Mouse (Mus musculus) kidney, embryonic 15.5 days (tissue): ENCODE measurements around the gene Zmiz2. TPM values are rescaled to one million over a fixed set of nuclear protein-coding genes. Genes with fewer than 3 reads are reported as not detected.
A peak's percentile ranks its signal among the peaks of the same experiment; 100 is the strongest.
"Not testable (repeated sequence)": the region's sequence is repeated elsewhere in the genome, so short reads cannot be mapped to it uniquely, and the experiment has no call there.

Experiments
- ATAC-seq: fragments of 200-750 bp; cut with Nextera tagmentation; replicated peaks from 2 replicates; pipeline ENCODE4 v1.8.0; 2017; ENCODE audit warnings: moderate TSS enrichment; ENCODE audit not compliant: low FRiP score
- H3K27ac ChIP-seq: fragments of 300-500 bp; sonication (generic); 2 replicates; pipeline ENCODE4 v1.5.1; 2015; ENCODE audit warnings: mild to moderate bottlenecking, inconsistent platforms
- H3K27me3 ChIP-seq: fragments of 300-500 bp; sonication (generic); 2 replicates; pipeline ENCODE4 v1.6.1; 2015; ENCODE audit warnings: inconsistent platforms
- H3K36me3 ChIP-seq: fragments of 300-500 bp; sonication (generic); 2 replicates; pipeline ENCODE4 v1.6.1; 2015; ENCODE audit warnings: inconsistent platforms
- H3K4me1 ChIP-seq: fragments of 300-500 bp; sonication (generic); 2 replicates; pipeline ENCODE4 v1.6.1; 2015; ENCODE audit warnings: inconsistent platforms
- H3K4me2 ChIP-seq: fragments of 300-500 bp; sonication (generic); 2 replicates; pipeline ENCODE4 v1.6.1; 2015; ENCODE audit warnings: moderate library complexity, mild to moderate bottlenecking, inconsistent platforms
- H3K4me3 ChIP-seq: fragments of 300-500 bp; sonication (generic); replicated peaks from 2 replicates; pipeline ENCODE4 v1.5.1; 2015; ENCODE audit warnings: mild to moderate bottlenecking, inconsistent platforms
- H3K9ac ChIP-seq: fragments of 300-500 bp; sonication (generic); 2 replicates; pipeline ENCODE4 v1.6.1; 2015; ENCODE audit warnings: mild to moderate bottlenecking, inconsistent platforms
- H3K9me3 ChIP-seq: fragments of 300-500 bp; sonication (generic); replicated peaks from 2 replicates; pipeline ENCODE4 v1.6.1; 2016; ENCODE audit warnings: inconsistent platforms
- WGBS: fragments of 180-500 bp; shearing (Covaris S2); methylation state at CpG from one replicate; pipeline ENCODE4 v1.1.7; 2015; ENCODE audit warnings: mixed read lengths; 5-methylcytosine and 5-hydroxymethylcytosine counted together
- polyA plus RNA-seq: library from polyadenylated mRNA; unstranded; fragments of >200 nt; fragmentation: Nextera tagmentation; extraction: Ambion mirVana; gene quantifications from 2 replicates; pipeline ENCODE4 v1.2.1, GENCODE M21; 2015

The Zmiz2 gene
- polyA plus RNA-seq, 1 experiment from 2014 or later, result 12.4 TPM

- Histone ChIP-seq H3K4me1 (peaks cover 33% of the 10 kb centered on the region), H3K36me3 (peaks cover 79% of the 10 kb centered on the region), H3K9ac (no peak overlapping the region), H3K27me3 (no peaks in the 10 kb centered on the region), H3K4me3 (no peak overlapping the region), H3K27ac (no peak overlapping the region), H3K9me3 (no peaks in the 10 kb centered on the region), H3K4me2 (no peak overlapping the region)
- ATAC-seq, result no peak
- WGBS, result 88% methylated on average over 19 of the region's 19 CpGs
These were observed 13.9 kb downstream of the Zmiz2 start for GRCm38 (mm10) chr11:6402515-6403510.

GRCm38 (mm10) chr11:6403830-6404405 lies 15.0 kb downstream of the Zmiz2 start:
- Histone ChIP-seq H3K9ac (no peak overlapping the region), H3K36me3 (peaks cover 68% of the 10 kb centered on the region), H3K27ac (no peak overlapping the region), H3K9me3 (no peaks in the 10 kb centered on the region), H3K4me2 (no peak overlapping the region), H3K4me3 (no peak overlapping the region), H3K27me3 (no peaks in the 10 kb centered on the region), H3K4me1 (peaks cover 33% of the 10 kb centered on the region)
- WGBS, result 92% methylated on average over 5 of the region's 5 CpGs
- no peak for ATAC-seq

DNA sequence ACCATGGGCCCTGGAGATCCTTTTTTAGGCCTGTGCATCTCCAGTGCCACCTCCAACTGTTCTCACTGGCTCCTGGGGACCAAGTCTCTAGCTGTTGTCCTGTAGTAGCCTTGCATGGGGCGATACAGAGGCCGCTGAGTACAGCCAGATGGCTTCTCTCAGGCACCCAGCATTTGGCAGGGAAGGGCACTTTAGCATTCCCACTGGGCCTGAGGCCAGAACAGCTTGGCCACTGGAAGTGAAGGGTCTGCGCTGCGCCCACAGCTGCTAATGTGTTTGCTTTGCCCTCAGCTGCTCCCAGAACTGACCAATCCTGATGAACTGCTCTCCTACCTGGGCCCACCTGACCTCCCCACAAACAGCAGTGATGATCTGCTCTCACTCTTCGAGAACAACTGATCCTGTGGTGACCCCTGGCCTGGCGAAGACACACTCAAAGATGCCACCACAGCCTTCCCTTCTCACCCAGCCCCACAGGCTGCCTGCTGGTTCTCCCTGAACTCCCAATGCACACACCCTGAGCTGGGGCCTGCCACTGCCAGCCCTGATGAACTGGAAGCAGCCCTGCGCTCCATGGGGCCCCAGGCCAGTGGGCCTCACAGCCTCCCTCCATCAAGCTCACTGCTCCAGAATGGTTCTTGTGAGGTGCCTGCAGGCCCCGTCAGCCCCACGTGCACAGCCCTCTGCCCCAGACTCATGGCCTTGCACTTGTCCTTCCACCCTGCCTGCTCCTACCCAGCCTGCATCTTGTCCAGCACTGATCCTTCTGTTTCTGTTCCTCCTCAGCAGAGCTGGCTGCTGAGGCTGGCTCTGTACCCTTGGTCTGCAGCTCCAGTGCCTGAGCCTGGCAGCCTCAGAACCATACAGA lies 16.1 kb downstream of the Zmiz2 start:
- Histone ChIP-seq H3K27ac (peak overlapping the region; percentile 85), H3K4me3 (no peak overlapping the region), H3K4me2 (no peak overlapping the region), H3K9ac (no peak overlapping the region), H3K27me3 (no peaks in the 10 kb centered on the region), H3K9me3 (no peaks in the 10 kb centered on the region), H3K36me3 (peaks cover 58% of the 10 kb centered on the region), H3K4me1 (peaks cover 33% of the 10 kb centered on the region)
- ATAC-seq, result peak; percentile 15; the same call in 1 of the 2 replicates
- 86% methylated on average over 9 of the region's 9 CpGs for WGBS

GRCm38 (mm10) chr11:6405591-6406081 lies 16.8 kb downstream of the Zmiz2 start:
- ATAC-seq, result peak; percentile 46; the same call in 1 of the 2 replicates

DNA sequence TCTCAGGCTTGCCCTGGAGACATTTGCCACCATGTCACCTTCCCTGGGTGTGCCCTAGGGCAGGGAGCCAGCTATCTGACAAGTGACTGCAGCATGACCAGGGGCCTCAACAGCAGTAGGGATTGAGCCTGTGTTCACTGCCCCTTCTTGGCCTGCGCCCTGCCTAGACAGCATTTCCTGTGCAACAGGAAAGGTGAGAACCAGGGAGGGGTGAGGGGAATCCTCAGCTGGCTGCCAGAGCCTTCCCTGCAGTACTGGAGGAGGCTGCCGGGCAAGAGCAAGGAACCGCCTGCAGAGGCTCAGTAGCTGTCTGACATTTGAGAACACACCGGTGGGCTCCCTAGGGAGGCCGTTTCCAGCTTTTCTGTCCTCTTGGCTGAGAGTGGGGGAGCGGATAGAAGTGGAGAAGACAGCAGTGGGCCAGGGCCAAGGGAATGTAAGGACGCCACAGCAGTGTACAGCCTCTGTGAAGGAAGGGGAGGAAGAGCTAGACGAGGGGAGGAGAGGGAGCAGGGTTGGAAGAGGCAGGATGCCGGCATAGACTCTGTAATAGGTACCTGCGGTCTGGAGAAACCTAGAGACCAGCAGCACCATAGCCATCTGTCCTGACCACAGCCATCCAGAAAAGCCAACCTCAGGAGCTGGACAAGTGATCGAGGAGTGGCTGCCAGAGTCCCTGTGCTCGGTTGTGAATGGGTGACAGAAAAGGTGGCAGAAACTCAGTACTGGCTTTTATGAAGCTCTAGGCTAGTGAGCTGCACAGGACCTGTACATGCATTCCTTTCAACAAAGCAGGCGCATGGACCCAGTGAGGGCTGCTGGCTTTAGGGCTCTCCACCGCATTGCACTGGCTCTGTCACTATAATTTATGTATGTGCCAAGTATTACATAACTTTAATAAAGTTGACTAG lies 17.6 kb downstream of the Zmiz2 start:
- Histone ChIP-seq H3K36me3 (peaks cover 42% of the 10 kb centered on the region), H3K9me3 (no peaks in the 10 kb centered on the region), H3K4me3 (no peak overlapping the region), H3K27me3 (no peaks in the 10 kb centered on the region), H3K4me1 (peaks cover 34% of the 10 kb centered on the region), H3K4me2 (peak overlapping the region; percentile 36), H3K27ac (peak overlapping the region; percentile 85), H3K9ac (no peak overlapping the region)
- 19% methylated on average over 14 of the region's 14 CpGs for WGBS
- ATAC-seq, result peak; percentile 80

More at GRCm38 (mm10) chr11:6405591-6406081, 16.8 kb downstream of the Zmiz2 start:
- WGBS, result 37% methylated on average over 4 of the region's 4 CpGs
- Histone ChIP-seq H3K27me3 (no peaks in the 10 kb centered on the region), H3K4me1 (peaks cover 33% of the 10 kb centered on the region), H3K4me2 (no peak overlapping the region), H3K9me3 (no peaks in the 10 kb centered on the region), H3K36me3 (peaks cover 51% of the 10 kb centered on the region), H3K4me3 (no peak overlapping the region), H3K27ac (peak overlapping the region; percentile 85), H3K9ac (no peak overlapping the region)

DNA sequence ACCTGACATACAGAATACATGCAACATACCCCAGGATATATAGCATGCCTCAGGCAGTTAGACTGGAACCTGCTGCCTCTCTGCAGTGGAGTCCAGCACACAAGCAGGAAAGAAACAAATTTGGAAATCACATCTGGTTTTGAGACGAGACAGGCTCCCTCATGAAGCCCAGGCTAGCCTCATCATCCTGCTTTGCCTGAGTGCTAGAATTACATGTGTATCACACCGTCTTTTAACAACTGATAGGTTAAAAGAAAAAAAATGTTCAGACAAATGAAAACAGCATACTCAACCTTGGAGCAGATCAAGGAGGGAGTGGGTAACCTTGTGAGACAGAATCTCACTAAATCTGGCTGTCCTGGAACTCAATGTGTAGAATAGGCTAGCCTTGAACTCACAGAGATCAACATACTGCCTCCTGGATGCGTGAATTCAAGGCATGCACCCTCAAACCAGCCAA lies 18.3 kb downstream of the Zmiz2 start:
- no peak overlapping the region for H3K4me2 ChIP-seq

GRCm38 (mm10) chr11:6410050-6410602 lies 21.3 kb downstream of the Zmiz2 start:
- no peak overlapping the region for H3K4me2 ChIP-seq
- H3K27ac ChIP-seq, result no peak overlapping the region
- peaks cover 33% of the 10 kb centered on the region for H3K4me1 ChIP-seq
- H3K4me3 ChIP-seq, result no peak overlapping the region
- H3K9me3 ChIP-seq, result no peaks in the 10 kb centered on the region
- peaks cover 6% of the 10 kb centered on the region for H3K36me3 ChIP-seq
- no peak overlapping the region for H3K9ac ChIP-seq
- ATAC-seq, result no peak
- no peaks in the 10 kb centered on the region for H3K27me3 ChIP-seq
- 53% methylated on average over 5 of the region's 5 CpGs for WGBS

More for the DNA sequence above, 18.3 kb downstream of the Zmiz2 start:
- ATAC-seq, result no peak
- no peak overlapping the region for H3K4me3 ChIP-seq
- peaks cover 35% of the 10 kb centered on the region for H3K36me3 ChIP-seq
- no peaks in the 10 kb centered on the region for H3K9me3 ChIP-seq
- H3K9ac ChIP-seq, result no peak overlapping the region
- H3K27ac ChIP-seq, result peak overlapping the region; percentile 85
- H3K4me1 ChIP-seq, result peaks cover 38% of the 10 kb centered on the region
- H3K27me3 ChIP-seq, result no peaks in the 10 kb centered on the region
- 75% methylated on average over 3 of the region's 3 CpGs for WGBS

DNA sequence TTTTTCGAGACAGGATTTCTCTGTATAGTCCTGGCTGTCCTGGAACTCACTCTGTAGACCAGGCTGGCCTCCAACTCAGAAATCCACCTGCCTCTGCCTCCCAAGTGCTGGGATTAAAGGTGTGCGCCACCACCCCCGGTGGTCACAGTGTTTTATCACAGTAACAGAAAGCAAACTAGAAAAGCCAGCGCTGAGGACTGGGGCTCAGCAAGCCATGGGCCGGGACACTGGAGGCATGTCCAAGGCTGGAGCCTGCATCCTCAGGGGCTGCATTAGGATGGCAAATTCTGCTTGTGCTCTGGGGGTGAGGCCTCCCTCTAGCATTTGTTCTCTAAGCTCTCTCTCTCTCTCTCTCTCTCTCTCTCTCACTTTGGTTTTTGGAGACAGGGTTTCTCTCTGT lies 21.9 kb downstream of the Zmiz2 start:
- ATAC-seq, H3K9me3 ChIP-seq: not testable (repeated sequence)
- 89% methylated on average over 5 of the region's 5 CpGs for WGBS

GRCm38 (mm10) chr11:6411684-6412083 lies 22.8 kb downstream of the Zmiz2 start:
- ATAC-seq, result no peak
- Histone ChIP-seq H3K4me2 (no peak overlapping the region), H3K27ac (no peak overlapping the region), H3K4me1 (peaks cover 20% of the 10 kb centered on the region), H3K9ac (no peak overlapping the region), H3K4me3 (no peak overlapping the region), H3K9me3 (no peaks in the 10 kb centered on the region), H3K36me3 (no peaks in the 10 kb centered on the region), H3K27me3 (no peaks in the 10 kb centered on the region)
- 4% methylated on average over 5 of the region's 5 CpGs for whole genome bisulfite sequencing

More for the DNA sequence above, 21.9 kb downstream of the Zmiz2 start:
- H3K4me2 ChIP-seq, H3K9ac ChIP-seq, H3K27me3 ChIP-seq, H3K36me3 ChIP-seq, H3K4me3 ChIP-seq, H3K27ac ChIP-seq: not testable (repeated sequence)
- H3K4me1 ChIP-seq, result peaks cover 29% of the 10 kb centered on the region

- Histone ChIP-seq H3K4me2 (no peak overlapping the region), H3K4me3 (no peak overlapping the region), H3K9me3 (no peaks in the 10 kb centered on the region), H3K4me1 (peaks cover 25% of the 10 kb centered on the region), H3K27ac (no peak overlapping the region), H3K27me3 (no peaks in the 10 kb centered on the region), H3K9ac (no peak overlapping the region), H3K36me3 (peaks cover 12% of the 10 kb centered on the region)
- no peak for ATAC-seq
- 90% methylated on average over 12 of the region's 12 CpGs for WGBS
These were observed 24.4 kb downstream of the Zmiz2 start for GRCm38 (mm10) chr11:6413264-6413663.
